Mouse (Mus musculus) ES-E14 (cell line): ENCODE data around the gene Ptges3l. TPM values are rescaled to one million over a fixed set of nuclear protein-coding genes. Genes with fewer than 3 reads are reported as not detected.
A peak's percentile ranks its signal among the peaks of the same experiment; 100 is the strongest.

Experiments used
- DNase-seq: peaks from one replicate; pipeline ENCODE4 v3.0.0-alpha.2; 2013; ENCODE audit warnings: low read depth, low spot score
- H3K27ac ChIP-seq: 2 replicates; pipeline ENCODE4 v1.5.1; 2012; ENCODE audit warnings: low read depth, mild to moderate bottlenecking, low read length, moderate library complexity, mixed read lengths; ENCODE audit not compliant: poor library complexity, insufficient read depth, severe bottlenecking
- H3K36me3 ChIP-seq: 2 replicates; pipeline ENCODE4 v1.6.1; 2012; ENCODE audit warnings: mild to moderate bottlenecking, low read length, moderate library complexity, mixed read lengths; ENCODE audit not compliant: control insufficient read depth, poor library complexity, insufficient read depth, severe bottlenecking
- H3K4me1 ChIP-seq, 2 experiments: fragments of 150-350 bp in 1 of 2; sonication (generic) in 1 of 2; 2 replicates each; pipeline ENCODE4 v1.6.1; 2012; ENCODE audit warnings: low read length in 2 of 2, mild to moderate bottlenecking in 1 of 2, mixed read lengths in 1 of 2; ENCODE audit not compliant: control insufficient read depth in 2 of 2, insufficient read depth in 2 of 2, poor library complexity in 1 of 2
- H3K4me3 ChIP-seq, 2 experiments: fragments of 150-350 bp in 1 of 2; sonication (generic) in 1 of 2; 2 replicates each; pipeline ENCODE4 v1.5.1; 2012; ENCODE audit warnings: low read length in 2 of 2, low read depth in 1 of 2, mild to moderate bottlenecking in 1 of 2, mixed read lengths in 1 of 2; ENCODE audit not compliant: insufficient read depth in 1 of 2, poor library complexity in 1 of 2, severe bottlenecking in 1 of 2
- H3K9ac ChIP-seq: 2 replicates; pipeline ENCODE4 v1.6.1; 2012; ENCODE audit warnings: low read depth, mild to moderate bottlenecking, low read length, mixed read lengths; ENCODE audit not compliant: poor library complexity, insufficient read depth, severe bottlenecking
- H3K9me3 ChIP-seq: fragments of 150-350 bp; sonication (generic); 2 replicates; pipeline ENCODE4 v1.6.1; 2012; ENCODE audit warnings: low read depth, mild to moderate bottlenecking, low read length; ENCODE audit not compliant: control insufficient read depth, insufficient read depth
- CHD2 ChIP-seq: IDR thresholded peaks from 2 replicates; pipeline ENCODE4 v1.6.1; 2014; ENCODE audit warnings: mild to moderate bottlenecking, low read depth, low read length, inconsistent platforms
- HCFC1 ChIP-seq: IDR thresholded peaks from 2 replicates; pipeline ENCODE4 v1.6.1; 2012; ENCODE audit warnings: low read length, inconsistent platforms, borderline replicate concordance; ENCODE audit not compliant: insufficient read depth
- MAFK ChIP-seq: IDR thresholded peaks from 2 replicates; pipeline ENCODE4 v1.6.1; 2014; ENCODE audit warnings: mild to moderate bottlenecking, low read depth, low read length, inconsistent platforms; ENCODE audit not compliant: insufficient read depth
- ZC3H11A ChIP-seq: IDR thresholded peaks from 2 replicates; pipeline ENCODE4 v1.6.1; 2012; ENCODE audit warnings: low read depth, mild to moderate bottlenecking, inconsistent platforms, low read length, borderline replicate concordance
- ZNF384 ChIP-seq: IDR thresholded peaks from 2 replicates; pipeline ENCODE4 v1.6.1; 2012; ENCODE audit warnings: low read depth, low read length, inconsistent platforms
- in situ Hi-C, 2 experiments: fragments of 600-800 bp; cut with MboI; formaldehyde crosslinking; loops; one replicate each; pipeline ENCODE4 v1.15.1; 2025; ENCODE audit warnings: low sequenced_read_pairs in 2 of 2, inconsistent platforms in 1 of 2; ENCODE audit not compliant: unreplicated experiment in 2 of 2
- total RNA-seq: library from RNA; depleted of rRNA; stranded (reverse); fragments of 300-350 nt; gene quantifications from 2 replicates; pipeline ENCODE4 v1.2.3, GENCODE M21; 2012

The Ptges3l gene
- total RNA-seq, 1 experiment: 3.2 TPM

- peak overlapping the region; percentile 59; the same call in 1 of the 2 replicates for H3K27ac ChIP-seq
- H3K4me3 ChIP-seq: peak overlapping the region; percentile 17 to 31; a peak in 1 of 4 replicates
Observed at GRCm38 (mm10) chr11:101459716-101460115, 34.6 kb upstream of the Ptges3l start.

DNA sequence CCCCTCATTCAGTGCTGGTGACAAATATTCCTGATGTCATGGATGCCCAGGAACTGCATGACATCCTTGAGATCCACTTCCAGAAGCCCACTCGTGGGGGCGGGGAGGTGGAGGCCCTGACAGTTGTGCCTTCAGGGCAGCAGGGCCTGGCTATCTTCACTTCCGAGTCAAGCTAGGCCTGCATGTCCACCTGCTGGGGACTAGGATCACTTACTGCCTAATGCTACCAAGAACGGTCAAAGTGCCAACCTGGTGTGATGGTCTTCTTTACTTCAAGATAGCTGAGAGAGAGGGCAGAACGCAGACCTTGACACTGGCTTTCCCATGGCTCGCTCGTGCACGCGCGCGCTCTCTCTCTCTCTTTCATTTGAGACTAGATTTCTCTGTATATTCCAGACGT, 33.1 kb upstream of the Ptges3l start:
- no peak for DNase-seq
- Histone ChIP-seq H3K4me3 (no peak overlapping the region), H3K36me3 (peaks cover 23% of the 10 kb centered on the region), H3K9ac (no peak overlapping the region), H3K27ac (no peak overlapping the region), H3K4me1 (peaks cover 4 to 32% of the 10 kb centered on the region in 2 experiments; a peak in 3 of 4 replicates), H3K9me3 (no peaks in the 10 kb centered on the region)
- TF ChIP-seq HCFC1 (no peak), ZC3H11A (no peak), ZNF384 (no peak), CHD2 (no peak), MAFK (no peak)
- in situ Hi-C loops: no loop called here

More at GRCm38 (mm10) chr11:101459716-101460115, 34.6 kb upstream of the Ptges3l start:
- peaks cover 9 to 39% of the 10 kb centered on the region in 2 experiments; a peak in 3 of 4 replicates for H3K4me1 ChIP-seq
- no peaks in the 10 kb centered on the region for H3K9me3 ChIP-seq
- H3K36me3 ChIP-seq: peaks cover 23% of the 10 kb centered on the region
- TF ChIP-seq CHD2 (no peak), ZC3H11A (no peak), MAFK (no peak), HCFC1 (no peak), ZNF384 (no peak)
- H3K9ac ChIP-seq: peak overlapping the region; percentile 62
- no peak for DNase-seq
- in situ Hi-C loops: no loop called here

DNA sequence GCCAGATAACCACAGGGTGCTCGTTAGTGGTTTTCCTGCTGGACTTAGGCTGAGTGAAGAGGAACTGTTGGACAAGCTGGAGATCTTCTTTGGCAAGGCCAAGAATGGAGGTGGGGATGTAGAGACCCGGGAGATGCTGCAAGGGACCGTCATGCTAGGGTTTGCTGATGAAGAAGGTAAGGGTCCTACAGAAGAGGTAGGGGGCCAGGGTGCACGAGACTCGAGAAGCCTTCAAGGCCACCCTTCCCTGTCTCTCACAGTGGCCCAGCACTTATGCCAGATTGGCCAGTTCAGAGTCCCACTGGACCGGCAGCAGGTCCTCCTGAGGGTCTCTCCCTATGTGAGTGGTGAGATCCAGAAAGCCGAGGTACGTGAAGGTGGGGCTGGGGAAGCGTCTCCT, 32.5 kb upstream of the Ptges3l start:
- Histone ChIP-seq H3K27ac (no peak overlapping the region), H3K4me3 (no peak overlapping the region), H3K9me3 (no peaks in the 10 kb centered on the region), H3K36me3 (peaks cover 23% of the 10 kb centered on the region), H3K4me1 (peaks cover 4 to 28% of the 10 kb centered on the region in 2 experiments; a peak in 3 of 4 replicates), H3K9ac (no peak overlapping the region)
- DNase-seq: no peak
- in situ Hi-C loops: no loop called here
- TF ChIP-seq MAFK (no peak), CHD2 (no peak), ZNF384 (no peak), HCFC1 (no peak), ZC3H11A (no peak)

DNA sequence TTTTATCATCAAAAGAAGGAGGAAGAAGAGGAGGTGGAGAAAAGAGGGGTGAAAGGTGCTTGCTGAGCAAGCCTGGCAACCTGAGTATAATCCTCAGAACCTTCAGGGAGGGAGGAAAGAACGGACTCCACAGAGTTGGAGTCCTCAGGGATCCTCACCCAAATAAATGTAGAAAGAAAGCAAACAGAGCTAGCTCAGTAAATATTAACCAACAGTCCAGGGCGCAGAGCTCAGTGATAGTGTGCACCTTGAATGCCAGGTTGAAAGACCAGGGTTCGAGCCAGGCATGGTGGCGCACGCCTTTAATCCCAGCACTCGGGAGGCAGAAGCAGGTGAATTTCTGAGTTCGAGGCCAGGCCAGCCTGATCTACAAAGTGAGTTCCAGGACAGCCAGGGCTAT, 30.5 kb upstream of the Ptges3l start:
- H3K9ac ChIP-seq: no peak overlapping the region
- peaks cover 7% of the 10 kb centered on the region; the same call in 1 of the 2 replicates for H3K36me3 ChIP-seq
- peaks cover 10 to 26% of the 10 kb centered on the region in 2 experiments; a peak in 3 of 4 replicates for H3K4me1 ChIP-seq
- H3K9me3 ChIP-seq: no peaks in the 10 kb centered on the region
- H3K27ac ChIP-seq: no peak overlapping the region
- no peak overlapping the region for H3K4me3 ChIP-seq
- TF ChIP-seq ZNF384 (no peak), HCFC1 (no peak), ZC3H11A (no peak), MAFK (no peak), CHD2 (no peak)
- no peak for DNase-seq
- in situ Hi-C loops: no loop called here

DNA sequence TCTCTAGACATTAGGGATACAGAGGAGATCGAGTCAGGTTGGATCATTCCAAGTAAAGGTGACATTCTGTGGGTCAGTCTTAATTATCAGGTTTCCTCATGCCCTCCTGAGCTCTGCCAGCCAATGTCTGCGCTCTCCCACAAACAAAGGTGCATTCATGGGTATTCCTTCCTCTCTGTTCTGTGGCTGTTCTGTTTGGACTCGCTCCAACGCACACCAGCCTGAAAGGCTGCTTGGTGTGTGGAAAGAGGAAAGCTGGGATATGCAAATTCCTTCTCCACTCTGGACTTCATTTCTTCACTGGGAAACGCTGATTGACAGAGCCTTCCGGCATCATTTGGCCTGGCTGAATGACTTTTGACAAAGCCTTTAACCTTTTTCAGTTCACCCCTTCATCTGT, 29.6 kb upstream of the Ptges3l start:
- Histone ChIP-seq H3K27ac (no peak overlapping the region), H3K36me3 (no peaks in the 10 kb centered on the region), H3K9ac (no peak overlapping the region), H3K4me3 (no peak overlapping the region), H3K9me3 (no peaks in the 10 kb centered on the region), H3K4me1 (peaks cover 10 to 21% of the 10 kb centered on the region in 2 experiments; a peak in 3 of 4 replicates)
- in situ Hi-C loops: no loop called here
- TF ChIP-seq MAFK (no peak), ZC3H11A (no peak), HCFC1 (no peak), CHD2 (no peak), ZNF384 (no peak)
- no peak for DNase-seq
